In genomic region chr4:145336019-145336418, GRCm38 (mm10) we compare ENCODE assay signal across 23 mouse cellular contexts. TPM values are rescaled to one million over a fixed set of nuclear protein-coding genes. Genes with fewer than 3 reads are reported as not detected.
DNase-seq lines count a peak whose midpoint lies in the region; ATAC-seq and TF ChIP-seq lines count a peak whose summit lies in the region.
"Had no signal": no experiment of that assay in that cellular context is flagged by ENCODE, and none has a peak within 500 bp of the region (broad histone marks: within the 10 kb centered on the region; RNA-seq: fewer than 3 reads in every experiment).

No protein-coding gene starts in this region.

- no peaks in the 10 kb centered on the region for H3K79me2 ChIP-seq in CH12.LX (replicated peaks; ENCODE audit: control insufficient read depth, extremely low read depth, insufficient read depth, poor library complexity, severe bottlenecking)

- TF ChIP-seq RAD21 in CH12.LX (IDR thresholded peaks at IDR 0.05; ENCODE audit: low read depth, low read length), result no peak; the same call in 1 of the 2 replicates

- no peak overlapping the region for H3K9ac ChIP-seq in CH12.LX (ENCODE audit: insufficient read depth, low read depth)
- H3K9ac ChIP-seq: embryonic facial prominence, embryonic 12.5 days; forebrain, embryonic 13.5 days; forebrain, embryonic 15.5 days; forebrain, postnatal 0 days had no signal

- H3K27ac ChIP-seq in CH12.LX (ENCODE audit: insufficient read depth, low read depth), result no peak overlapping the region
- H3K27ac ChIP-seq: embryonic facial prominence, embryonic 10.5 days; embryonic facial prominence, embryonic 12.5 days; forebrain, embryonic 13.5 days; forebrain, embryonic 15.5 days had no signal

- peaks cover 2% of the 10 kb centered on the region for H3K9me3 ChIP-seq in CH12.LX (replicated peaks; ENCODE audit: low read length)
- H3K9me3 ChIP-seq: embryonic facial prominence, embryonic 10.5 days; embryonic facial prominence, embryonic 12.5 days; forebrain, embryonic 13.5 days; forebrain, embryonic 15.5 days had no signal

- peak overlapping the region; percentile 41; the same call in 1 of the 2 replicates for H3K4me2 ChIP-seq in CH12.LX (ENCODE audit: insufficient read depth, low read depth, poor library complexity, severe bottlenecking)
- H3K4me2 ChIP-seq: embryonic facial prominence, embryonic 12.5 days; forebrain, embryonic 13.5 days; forebrain, embryonic 15.5 days had no signal

- no peak for TF ChIP-seq POLR2A in CH12.LX (IDR thresholded peaks at IDR 0.05; ENCODE audit: low read depth, low read length)

- TF ChIP-seq CTCF in CH12.LX (conservative IDR thresholded peaks at IDR 0.05 in 1 of 2, IDR thresholded peaks at IDR 0.05 in 1 of 2; ENCODE audit: low read depth in 2 of 2, low read length in 2 of 2), result no peak

- peaks cover 34 to 59% of the 10 kb centered on the region in 2 experiments for H3K4me1 ChIP-seq in CH12.LX (ENCODE audit: control insufficient read depth in 1 of 2, insufficient read depth in 2 of 2)
- H3K4me1 ChIP-seq: embryonic facial prominence, embryonic 10.5 days; embryonic facial prominence, embryonic 12.5 days; forebrain, embryonic 13.5 days; forebrain, embryonic 15.5 days had no signal

- no peaks in the 10 kb centered on the region for H3K36me3 ChIP-seq in CH12.LX (replicated peaks in 1 of 2; ENCODE audit: control insufficient read depth in 1 of 2, insufficient read depth in 1 of 2, low read length in 1 of 2)
- H3K36me3 ChIP-seq: embryonic facial prominence, embryonic 10.5 days; embryonic facial prominence, embryonic 12.5 days; forebrain, embryonic 15.5 days had no signal

- peak; percentile 70 for ATAC-seq in inflammation-experienced regulatory T-cells, adult 6 months
- ATAC-seq: forebrain, embryonic 13.5 days; forebrain, embryonic 15.5 days; forebrain, postnatal 0 days had no signal

- TF ChIP-seq EP300 in CH12.LX (IDR thresholded peaks at IDR 0.05; ENCODE audit: low read length), result peak; percentile 90

- in situ Hi-C loops in CH12.LX (cut with MboI; ENCODE audit: low pct_ligation_motif_present, low pct_unique_long_range_greater_than_20kb, low sequenced_read_pairs), result no loop called here

- DNase-seq in heart, adult 11 months, result peak; percentile 80
- DNase-seq in heart, adult 18-20 months, result no peak
- peak; percentile 31 for DNase-seq in CD4-positive, CD25-positive, alpha-beta regulatory T cell, adult 2 months (ENCODE audit: low read depth, low spot score)
- DNase-seq in CH12.LX (ENCODE audit: extremely low read depth), result peak; percentile 57
- DNase-seq in gastrocnemius, adult 18-20 months (ENCODE audit: low spot score), result no peak
- no peak for DNase-seq in lung, adult 18-20 months
- DNase-seq: adrenal gland, adult 8-10 months; adrenal gland, postnatal 14 days; adrenal gland, postnatal 36 days; B cell, adult 2 months; cerebellum, adult 11-12 months; cerebellum, adult 2 months; cerebellum, adult 9-10 months; cerebellum, postnatal 10 days; cerebellum, postnatal 25 days; forebrain, postnatal 0 days had no signal

- no peak overlapping the region for H3K4me3 ChIP-seq in CH12.LX (replicated peaks in 1 of 3; ENCODE audit: low read depth in 2 of 3, low read length in 2 of 3, poor library complexity in 1 of 3)
- H3K4me3 ChIP-seq: embryonic facial prominence, embryonic 10.5 days; embryonic facial prominence, embryonic 12.5 days; forebrain, embryonic 13.5 days; forebrain, embryonic 15.5 days had no signal

- dilution Hi-C loops in CH12.LX (cut with MboI; ENCODE audit: extremely low pct_ligation_motif_present, extremely low pct_unique_long_range_greater_than_20kb, low sequenced_read_pairs), result no loop called here

- no peaks in the 10 kb centered on the region for H3K27me3 ChIP-seq in CH12.LX (replicated peaks)
- H3K27me3 ChIP-seq: embryonic facial prominence, embryonic 12.5 days; forebrain, embryonic 13.5 days; forebrain, embryonic 15.5 days had no signal

TF ChIP-seq in CH12.LX, 34 proteins besides CTCF, POLR2A, EP300 and RAD21:
- TF ChIP-seq UBTF (IDR thresholded peaks at IDR 0.05; ENCODE audit: low read depth, low read length) (no peak), MAX (IDR thresholded peaks at IDR 0.05; ENCODE audit: low read length) (peak; percentile 31; the same call in 1 of the 2 replicates), MXI1 (IDR thresholded peaks at IDR 0.05; ENCODE audit: low read depth, low read length) (no peak), ZC3H11A (IDR thresholded peaks at IDR 0.05; ENCODE audit: low read depth, low read length) (no peak), GABPA (IDR thresholded peaks at IDR 0.05; ENCODE audit: insufficient replicate concordance, low read depth, low read length) (no peak), ETS1 (conservative IDR thresholded peaks at IDR 0.05; ENCODE audit: low read depth, low read length) (peak; percentile 92), KAT2A (IDR thresholded peaks at IDR 0.05; ENCODE audit: insufficient replicate concordance, low read length) (no peak), RCOR1 (conservative IDR thresholded peaks at IDR 0.05; ENCODE audit: low read depth, low read length) (peak; percentile 85; the same call in 1 of the 2 replicates), SIN3A (IDR thresholded peaks at IDR 0.05; ENCODE audit: low read length) (no peak; the same call in 1 of the 2 replicates), TCF12 (IDR thresholded peaks at IDR 0.05; ENCODE audit: low read depth, low read length) (peak; percentile 73; the same call in 1 of the 2 replicates), JUN (IDR thresholded peaks at IDR 0.05; ENCODE audit: insufficient read depth, low read depth, low read length) (peak; percentile 24; the same call in 1 of the 2 replicates), BHLHE40 (IDR thresholded peaks at IDR 0.05; ENCODE audit: low read depth, low read length) (peak; percentile 71), MAFK (IDR thresholded peaks at IDR 0.05; ENCODE audit: insufficient replicate concordance, low read length) (no peak), CHD1 (IDR thresholded peaks at IDR 0.05; ENCODE audit: low read depth, low read length) (no peak), MEF2A (IDR thresholded peaks at IDR 0.05; ENCODE audit: borderline replicate concordance, low read depth, low read length) (peak; percentile 87), JUND (conservative IDR thresholded peaks at IDR 0.05; ENCODE audit: low read depth, low read length) (0 out of 2 replicates have a peak, but pooled peaks have one; percentile 55), USF2 (conservative IDR thresholded peaks at IDR 0.05; ENCODE audit: low read depth, low read length) (no peak), HCFC1 (IDR thresholded peaks at IDR 0.05; ENCODE audit: low read depth, low read length) (no peak), CHD2 (IDR thresholded peaks at IDR 0.05; ENCODE audit: low read length) (peak; percentile 65; the same call in 1 of the 2 replicates), POLR2AphosphoS2 (IDR thresholded peaks at IDR 0.05; ENCODE audit: low read depth, low read length) (no peak), SMC3 (IDR thresholded peaks at IDR 0.05; ENCODE audit: low read depth, low read length) (no peak), ZNF384 (IDR thresholded peaks at IDR 0.05; ENCODE audit: low read depth, low read length) (no peak), PAX5 (IDR thresholded peaks at IDR 0.05; ENCODE audit: low read length) (no peak), ELF1 (IDR thresholded peaks at IDR 0.05; ENCODE audit: low read depth, low read length) (no peak), NELFE (IDR thresholded peaks at IDR 0.05; ENCODE audit: low read depth, low read length) (no peak), IRF4 (IDR thresholded peaks at IDR 0.05; ENCODE audit: low read depth, low read length) (peak; percentile 88), TBP (conservative IDR thresholded peaks at IDR 0.05; ENCODE audit: low read depth, low read length) (no peak), NRF1 (IDR thresholded peaks at IDR 0.05; ENCODE audit: low read depth, low read length) (no peak), ZKSCAN1 (IDR thresholded peaks at IDR 0.05; ENCODE audit: borderline replicate concordance, low read depth, low read length) (no peak), MAZ (IDR thresholded peaks at IDR 0.05; ENCODE audit: low read depth, low read length) (peak; percentile 49; the same call in 1 of the 2 replicates), E2F4 (IDR thresholded peaks at IDR 0.05; ENCODE audit: insufficient replicate concordance, low read depth, low read length) (no peak), MYC (IDR thresholded peaks at IDR 0.05; ENCODE audit: low read depth, low read length) (no peak), ZMIZ1 (IDR thresholded peaks at IDR 0.05; ENCODE audit: low read depth, low read length) (no peak), USF1 (IDR thresholded peaks at IDR 0.05; ENCODE audit: low read depth, low read length) (no peak)

RNA-seq across cellular contexts. Expression of gene Tnfrsf8, which starts 21.1 kb away (rescaled TPM):
- total RNA-seq in heart, adult 18-20 months (2021), result under 1 TPM; 0.07 to 0.15 TPM
- total RNA-seq in CH12.LX (2012; rRNA removed) (23.2 and 31.0 TPM in 2 replicates), CH12.LX (2014; rRNA removed) (18.9 and 24.7 TPM in 2 replicates)
- 11.5 and 12.7 TPM in 2 replicates for polyA plus RNA-seq in CH12.LX (2012; ENCODE audit: insufficient read length, low read depth)
- polyA plus RNA-seq in inflammation-experienced regulatory T-cells, adult 6 months (2017; shearing (Covaris generic)), result 10 to 100 TPM; 10.4 to 16.8 (median 14.5) TPM
- total RNA-seq in gastrocnemius, adult 18-20 months (2021), result not detected
- total RNA-seq: MEL had no signal
- polyA plus RNA-seq: embryonic facial prominence, embryonic 10.5 days; forebrain, embryonic 11.5 days had no signal

Comparison
In these comparisons a context has a peak if more than half of its experiments do, and no peak if none do; other contexts are left out.
1. DNase-seq: peak in heart, adult 11 months (single experiment), CD4-positive, CD25-positive, alpha-beta regulatory T cell, adult 2 months (single experiment) and CH12.LX (single experiment); none in heart, adult 18-20 months (0 of 2), gastrocnemius, adult 18-20 months (single experiment) and lung, adult 18-20 months (0 of 2).
2. RNA of gene Tnfrsf8, which starts 21.1 kb away (total RNA-seq): 18.9 to 31.0 TPM in CH12.LX; 0.07 to 0.15 TPM in heart, adult 18-20 months and not detected in gastrocnemius, adult 18-20 months; every median in the first group is over 10 times any median in the second.